Mouse (Mus musculus) liver, embryonic 14.5 days (tissue): ENCODE measurements around the gene Lrch3. TPM values are rescaled to one million over a fixed set of nuclear protein-coding genes. Genes with fewer than 3 reads are reported as not detected.

Experiments
- ATAC-seq: fragments of 200-750 bp; cut with Nextera tagmentation; 2 replicates; pipeline ENCODE4 v1.8.0; 2017; ENCODE audit warnings: moderate number of reproducible peaks, mild to moderate bottlenecking, moderate library complexity; ENCODE audit not compliant: insufficient read depth
- DNase-seq, 3 experiments: peaks; one replicate each; pipeline ENCODE4 v3.0.0-alpha.2; 2012 to 2013; ENCODE audit warnings: low read depth in 3 of 3, low spot score in 3 of 3
- H3K27ac ChIP-seq: fragments of 300-500 bp; sonication (generic); 2 replicates; pipeline ENCODE4 v1.5.1; 2014; ENCODE audit warnings: moderate library complexity, mild to moderate bottlenecking, control low read depth, inconsistent platforms
- H3K27me3 ChIP-seq: fragments of 300-500 bp; sonication (generic); 2 replicates; pipeline ENCODE4 v1.6.1; 2014; ENCODE audit warnings: mild to moderate bottlenecking, low read length, moderate library complexity; ENCODE audit not compliant: control insufficient read depth, insufficient read depth
- H3K36me3 ChIP-seq: fragments of 300-500 bp; sonication (generic); replicated peaks from 2 replicates; pipeline ENCODE4 v1.6.1; 2014; ENCODE audit warnings: low read depth; ENCODE audit not compliant: control insufficient read depth, insufficient read depth
- H3K4me1 ChIP-seq, 2 experiments: fragments of 200-500 bp in 1 of 2; fragments of 300-500 bp in 1 of 2; sonication (generic) in 1 of 2; replicated peaks; 2 replicates each; pipeline ENCODE4 v1.6.1; 2012 to 2014; ENCODE audit warnings: antibody characterized with exemption in 1 of 2, inconsistent platforms in 1 of 2, low read length in 1 of 2; ENCODE audit not compliant: control insufficient read depth in 2 of 2, insufficient read depth in 2 of 2
- H3K4me2 ChIP-seq: fragments of 300-500 bp; sonication (generic); 2 replicates; pipeline ENCODE4 v1.6.1; 2014; ENCODE audit warnings: low read depth, mild to moderate bottlenecking, control low read depth, moderate library complexity
- H3K4me3 ChIP-seq, 2 experiments: fragments of 200-500 bp in 1 of 2; fragments of 300-500 bp in 1 of 2; sonication (generic) in 1 of 2; 2 replicates each; pipeline ENCODE4 v1.5.1; 2012 to 2014; ENCODE audit warnings: low read depth in 2 of 2, low read length in 2 of 2, mild to moderate bottlenecking in 2 of 2, control low read depth in 1 of 2, inconsistent platforms in 1 of 2, moderate library complexity in 1 of 2; ENCODE audit not compliant: insufficient read depth in 1 of 2
- H3K9ac ChIP-seq: fragments of 300-500 bp; sonication (generic); replicated peaks from 2 replicates; pipeline ENCODE4 v1.6.1; 2014; ENCODE audit warnings: mild to moderate bottlenecking, control low read depth, moderate library complexity
- H3K9me3 ChIP-seq: fragments of 300-500 bp; sonication (generic); 2 replicates; pipeline ENCODE4 v1.6.1; 2016; ENCODE audit warnings: low read length, mixed read lengths; ENCODE audit not compliant: control insufficient read depth
- CTCF ChIP-seq: IDR thresholded peaks from 2 replicates; pipeline ENCODE4 v1.5.1; 2016; ENCODE audit warnings: antibody characterized with exemption, low read depth, control low read depth
- EP300 ChIP-seq: IDR thresholded peaks from 2 replicates; pipeline ENCODE4 v1.6.1; 2016; ENCODE audit warnings: antibody characterized with exemption, low read depth
- WGBS: fragments of 180-500 bp; shearing (Covaris S2); extraction: QIAGEN DNeasy Blood & Tissue Kit; methylation state at CpG from one replicate; pipeline ENCODE4 v1.1.7; 2014; ENCODE audit not compliant: insufficient replicate concordance; 5-methylcytosine and 5-hydroxymethylcytosine counted together
- polyA plus RNA-seq, 2 experiments: library from polyadenylated mRNA; depleted of rRNA in 1 of 2; stranded (reverse) in 1 of 2; unstranded in 1 of 2; fragments of >200 nt; fragmentation: Nextera tagmentation in 1 of 2; extraction: Ambion mirVana in 1 of 2; gene quantifications; 2 replicates each; pipeline versions ENCODE4 v1.2.1 to v1.2.3; 2012 to 2014

Gene Lrch3
- polyA plus RNA-seq, 2 experiments, result 3.9 to 6.3 TPM

DNA sequence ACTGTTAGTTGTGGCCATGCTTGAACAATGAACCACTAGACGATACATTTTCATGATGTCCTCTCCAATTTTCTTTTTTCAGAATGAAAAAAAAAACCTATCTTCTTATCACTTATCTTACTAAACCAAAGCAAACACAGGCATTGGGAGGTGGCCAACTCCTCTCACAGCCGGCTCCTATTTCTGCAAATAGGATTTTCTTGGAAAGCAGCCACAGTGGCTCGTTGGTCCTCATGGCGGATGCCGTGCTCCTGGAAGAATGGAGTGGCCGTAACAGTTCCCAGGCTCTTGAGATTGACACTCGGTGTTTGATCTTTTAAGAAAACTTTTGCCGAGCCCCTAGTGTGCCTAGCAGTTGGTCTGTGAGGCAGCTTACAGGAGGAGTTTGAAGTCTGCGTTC lies 91.3 kb downstream of the Lrch3 start:
- TF ChIP-seq CTCF, result no peak
- TF ChIP-seq EP300, result no peak
- Histone ChIP-seq H3K4me3 (no peak overlapping the region), H3K4me1 (no peaks in the 10 kb centered on the region), H3K9ac (no peak overlapping the region), H3K27ac (no peak overlapping the region), H3K9me3 (no peaks in the 10 kb centered on the region), H3K36me3 (peaks cover 8% of the 10 kb centered on the region), H3K27me3 (no peaks in the 10 kb centered on the region), H3K4me2 (no peak overlapping the region)
- no peak for DNase-seq
- WGBS, result 67% methylated on average over 9 of the region's 9 CpGs
- no peak for ATAC-seq

DNA sequence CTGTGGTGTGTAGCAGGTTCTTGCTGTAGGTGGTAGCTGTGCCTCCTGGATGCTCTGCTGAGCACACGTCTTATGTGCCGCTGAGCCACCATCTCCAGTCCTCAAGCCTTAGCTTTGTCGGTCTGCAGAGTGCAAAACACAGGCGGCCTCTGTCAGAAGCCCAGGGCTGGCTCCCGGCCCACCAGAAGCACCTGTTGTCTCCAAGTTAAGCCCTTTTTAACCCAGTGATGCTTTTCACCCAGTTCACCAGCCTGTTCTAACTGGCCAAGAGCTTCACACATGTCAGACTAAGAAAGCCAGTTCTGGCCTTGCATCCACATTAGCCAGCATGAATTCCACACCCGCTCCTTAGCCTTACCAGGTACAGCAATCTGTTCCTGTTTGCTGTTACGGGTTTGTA lies 93.0 kb downstream of the Lrch3 start:
- Histone ChIP-seq H3K4me1 (no peaks in the 10 kb centered on the region), H3K27me3 (no peaks in the 10 kb centered on the region), H3K4me2 (no peak overlapping the region), H3K27ac (no peak overlapping the region), H3K9ac (no peak overlapping the region), H3K36me3 (peaks cover 5% of the 10 kb centered on the region), H3K9me3 (no peaks in the 10 kb centered on the region), H3K4me3 (no peak overlapping the region)
- DNase-seq, result no peak
- WGBS, result 82% methylated on average over 7 of the region's 7 CpGs
- TF ChIP-seq CTCF, result no peak
- no peak for TF ChIP-seq EP300
- ATAC-seq, result no peak

DNA sequence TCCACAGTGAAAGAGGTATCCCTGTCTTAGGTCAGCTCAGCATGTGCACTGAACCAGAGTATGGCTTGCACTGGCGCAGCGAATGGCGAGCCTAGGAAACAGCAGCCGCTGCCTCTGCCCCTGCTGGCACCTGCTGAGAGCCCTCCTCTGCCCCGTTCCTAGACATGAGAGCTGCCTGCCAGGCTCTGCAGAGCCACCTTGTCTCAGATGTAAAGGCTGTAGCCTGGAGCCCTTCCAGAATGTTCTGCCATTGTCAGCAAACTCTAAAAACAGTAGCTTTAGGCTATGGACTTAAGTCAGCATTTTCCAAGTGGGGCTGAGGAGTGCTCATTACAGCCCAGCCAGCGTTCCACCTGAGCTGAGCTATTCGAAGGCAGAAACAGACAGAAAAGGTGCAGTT lies 93.5 kb downstream of the Lrch3 start:
- 81% methylated on average over 7 of the region's 7 CpGs for WGBS
- H3K4me3 ChIP-seq, result no peak overlapping the region
- no peak for TF ChIP-seq EP300
- TF ChIP-seq CTCF, result no peak

DNA sequence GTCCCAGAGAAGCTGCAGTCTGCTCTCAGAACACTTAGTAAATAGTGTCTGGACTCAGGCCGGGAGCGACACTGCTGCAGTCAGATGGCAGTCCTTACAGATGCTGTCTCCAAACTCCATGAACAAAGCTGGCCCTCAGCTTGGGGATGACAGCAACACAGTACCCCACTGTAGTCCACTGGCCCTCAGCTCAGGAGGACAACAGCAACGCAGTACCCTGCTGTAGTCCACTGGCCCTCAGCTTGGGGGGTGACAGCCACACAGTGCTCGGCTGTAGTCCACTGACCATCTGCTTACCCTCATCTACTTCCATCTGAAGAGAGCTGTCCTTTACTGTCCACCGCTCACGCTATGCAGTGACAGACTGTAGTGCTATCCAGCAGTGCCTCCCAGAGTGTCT lies 96.3 kb downstream of the Lrch3 start:
- Histone ChIP-seq H3K9me3 (no peaks in the 10 kb centered on the region), H3K27me3 (no peaks in the 10 kb centered on the region), H3K27ac (no peak overlapping the region), H3K9ac (no peak overlapping the region), H3K36me3 (peaks cover 12% of the 10 kb centered on the region), H3K4me1 (no peaks in the 10 kb centered on the region), H3K4me2 (no peak overlapping the region), H3K4me3 (no peak overlapping the region)
- WGBS, result 92% methylated on average over 6 of the region's 6 CpGs
- no peak for DNase-seq
- TF ChIP-seq CTCF (no peak), EP300 (no peak)
- ATAC-seq, result no peak

More for the DNA sequence above, 93.5 kb downstream of the Lrch3 start:
- no peak overlapping the region for H3K9ac ChIP-seq
- no peak for DNase-seq
- H3K4me1 ChIP-seq, result no peaks in the 10 kb centered on the region
- H3K27me3 ChIP-seq, result no peaks in the 10 kb centered on the region
- no peak for ATAC-seq
- H3K4me2 ChIP-seq, result no peak overlapping the region
- peaks cover 5% of the 10 kb centered on the region for H3K36me3 ChIP-seq
- H3K27ac ChIP-seq, result no peak overlapping the region
- no peaks in the 10 kb centered on the region for H3K9me3 ChIP-seq

DNA sequence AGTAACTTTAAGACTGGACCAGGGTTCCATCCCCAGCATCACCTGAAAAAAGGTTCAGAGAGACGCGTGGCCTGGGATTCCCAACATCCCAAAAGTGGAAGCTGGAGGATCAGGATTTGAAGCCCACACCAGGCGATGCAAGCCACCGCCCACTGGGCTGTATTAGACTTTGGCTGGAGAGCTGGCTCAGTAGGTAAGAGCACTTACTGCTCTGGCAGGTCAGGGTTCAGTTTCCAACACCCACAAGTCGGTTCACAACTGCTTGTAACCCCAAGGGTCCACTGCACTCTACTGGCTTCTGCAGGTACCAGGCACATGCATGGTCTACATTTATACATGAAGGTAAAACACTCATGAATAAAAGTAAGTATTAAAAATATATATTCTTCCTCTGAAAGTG lies 99.9 kb downstream of the Lrch3 start:
- 71% methylated on average over 5 of the region's 5 CpGs for WGBS
- no peak overlapping the region for H3K4me2 ChIP-seq
- no peaks in the 10 kb centered on the region for H3K27me3 ChIP-seq
- no peak for TF ChIP-seq CTCF
- TF ChIP-seq EP300, result no peak
- no peak overlapping the region for H3K4me3 ChIP-seq
- ATAC-seq, result no peak
- H3K9me3 ChIP-seq, result no peaks in the 10 kb centered on the region
- DNase-seq, result no peak
- H3K27ac ChIP-seq, result no peak overlapping the region
- no peak overlapping the region for H3K9ac ChIP-seq
- H3K4me1 ChIP-seq, result no peaks in the 10 kb centered on the region
- H3K36me3 ChIP-seq, result peaks cover 7% of the 10 kb centered on the region; the same call in 1 of the 2 replicates

DNA sequence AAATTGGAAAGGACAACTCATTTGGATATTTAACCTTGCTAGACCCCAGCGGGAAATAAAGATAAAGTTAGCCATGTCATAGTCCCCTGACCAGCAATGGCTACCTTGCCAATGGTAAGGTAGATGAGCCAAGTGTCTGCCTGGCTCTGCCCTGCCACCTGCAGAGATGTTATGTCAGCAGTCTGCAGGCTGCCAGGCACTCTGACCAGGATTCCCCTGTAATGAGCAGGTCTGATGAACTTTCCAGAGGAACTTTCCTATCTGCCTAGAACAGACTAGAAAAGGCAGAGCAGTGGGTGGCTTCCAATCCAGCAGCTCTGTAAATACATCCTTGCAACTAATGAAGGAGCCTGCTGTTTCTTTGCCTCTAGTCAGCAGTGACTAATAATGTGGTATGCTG lies 101.0 kb downstream of the Lrch3 start:
- no peak for ATAC-seq
- DNase-seq, result no peak
- WGBS, result 79% methylated on average over 1 of the region's 1 CpGs
- TF ChIP-seq EP300, result no peak
- TF ChIP-seq CTCF, result no peak
- H3K4me1 ChIP-seq, result no peaks in the 10 kb centered on the region
- no peaks in the 10 kb centered on the region for H3K9me3 ChIP-seq
- peaks cover 7% of the 10 kb centered on the region; the same call in 1 of the 2 replicates for H3K36me3 ChIP-seq
- H3K27me3 ChIP-seq, result no peaks in the 10 kb centered on the region
- no peak overlapping the region for H3K27ac ChIP-seq
- H3K4me2 ChIP-seq, result no peak overlapping the region
- H3K4me3 ChIP-seq, result no peak overlapping the region
- H3K9ac ChIP-seq, result no peak overlapping the region
